Mouse (Mus musculus): ENCODE measurements around the gene Klk1. TPM values are rescaled to one million over a fixed set of nuclear protein-coding genes. Genes with fewer than 3 reads are reported as not detected.

Gene Klk1
- polyA plus RNA-seq, 1 experiment from 2014 or later: not detected

Other genes starting within 250 kb of the Klk1 start
- gene Klk1b9, start 249.3 kb upstream of the Klk1 start, polyA plus RNA-seq (2015; fragmentation: Nextera tagmentation; extraction: Ambion mirVana): not detected in 2 replicates
- gene Klk1b11, start 229.5 kb upstream of the Klk1 start, polyA plus RNA-seq (2015; fragmentation: Nextera tagmentation; extraction: Ambion mirVana): not detected in 2 replicates
- gene Klk1b26, start 213.2 kb upstream of the Klk1 start, polyA plus RNA-seq (2015; fragmentation: Nextera tagmentation; extraction: Ambion mirVana): not detected in 2 replicates
- not detected in 2 replicates for gene Klk1b27, start 173.1 kb upstream of the Klk1 start, polyA plus RNA-seq (2015; fragmentation: Nextera tagmentation; extraction: Ambion mirVana)
- not detected in 2 replicates for gene Klk1b21, start 123.0 kb upstream of the Klk1 start, polyA plus RNA-seq (2015; fragmentation: Nextera tagmentation; extraction: Ambion mirVana)
- not detected in 2 replicates for gene Klk1b22, start 112.7 kb upstream of the Klk1 start, polyA plus RNA-seq (2015; fragmentation: Nextera tagmentation; extraction: Ambion mirVana)
- gene Klk1b16, start 88.6 kb upstream of the Klk1 start, polyA plus RNA-seq (2015; fragmentation: Nextera tagmentation; extraction: Ambion mirVana): not detected in 2 replicates
- gene Klk1b24, start 37.1 kb upstream of the Klk1 start, polyA plus RNA-seq (2015; fragmentation: Nextera tagmentation; extraction: Ambion mirVana): not detected in 2 replicates
- gene Klk1b3, start 27.2 kb upstream of the Klk1 start, polyA plus RNA-seq (2015; fragmentation: Nextera tagmentation; extraction: Ambion mirVana): not detected in 2 replicates
- not detected in 2 replicates for gene Klk1b4, start 17.9 kb upstream of the Klk1 start, polyA plus RNA-seq (2015; fragmentation: Nextera tagmentation; extraction: Ambion mirVana)
- gene Klk1b5, start 9.4 kb upstream of the Klk1 start, polyA plus RNA-seq (2015; fragmentation: Nextera tagmentation; extraction: Ambion mirVana): not detected in 2 replicates
- not detected in 2 replicates for gene Gm36864, start 10.8 kb downstream of the Klk1 start, polyA plus RNA-seq (2015; fragmentation: Nextera tagmentation; extraction: Ambion mirVana)
- 1.3 and 1.4 TPM in 2 replicates for gene 1700028J19Rik, start 21.3 kb downstream of the Klk1 start, polyA plus RNA-seq (2015; fragmentation: Nextera tagmentation; extraction: Ambion mirVana)
- gene 2410002F23Rik, start 21.4 kb downstream of the Klk1 start, polyA plus RNA-seq (2015; fragmentation: Nextera tagmentation; extraction: Ambion mirVana): 172 and 212 TPM in 2 replicates
- 0.14 and 0.21 TPM in 2 replicates for gene Acp4, start 32.0 kb downstream of the Klk1 start, polyA plus RNA-seq (2015; fragmentation: Nextera tagmentation; extraction: Ambion mirVana)
- gene Gm15517, start 36.1 kb downstream of the Klk1 start, polyA plus RNA-seq (2015; fragmentation: Nextera tagmentation; extraction: Ambion mirVana): not detected in 2 replicates
- gene Clec11a, start 81.5 kb downstream of the Klk1 start, polyA plus RNA-seq (2015; fragmentation: Nextera tagmentation; extraction: Ambion mirVana): 3.0 and 3.4 TPM in 2 replicates
- gene Shank1, start 84.9 kb downstream of the Klk1 start, polyA plus RNA-seq (2015; fragmentation: Nextera tagmentation; extraction: Ambion mirVana): 13.2 and 15.1 TPM in 2 replicates
- gene Syt3, start 158.7 kb downstream of the Klk1 start, polyA plus RNA-seq (2015; fragmentation: Nextera tagmentation; extraction: Ambion mirVana): 10.1 and 10.6 TPM in 2 replicates
- 0.59 and 1.1 TPM in 2 replicates for gene 1700008O03Rik, start 160.5 kb downstream of the Klk1 start, polyA plus RNA-seq (2015; fragmentation: Nextera tagmentation; extraction: Ambion mirVana)
- 11.6 and 12.6 TPM in 2 replicates for gene Lrrc4b, start 203.7 kb downstream of the Klk1 start, polyA plus RNA-seq (2015; fragmentation: Nextera tagmentation; extraction: Ambion mirVana)
- 3.8 and 4.0 TPM in 2 replicates for gene Aspdh, start 240.0 kb downstream of the Klk1 start, polyA plus RNA-seq (2015; fragmentation: Nextera tagmentation; extraction: Ambion mirVana)
- gene Josd2, start 242.6 kb downstream of the Klk1 start, polyA plus RNA-seq (2015; fragmentation: Nextera tagmentation; extraction: Ambion mirVana): 49.0 and 56.1 TPM in 2 replicates